Mouse (Mus musculus) spleen, adult 2 months (tissue): ENCODE results near the gene Prkd1.

Experiments
- CTCF ChIP-seq: fragments of 200-500 bp; IDR thresholded peaks from 2 replicates; pipeline ENCODE4 v1.5.1; 2011; ENCODE audit warnings: mild to moderate bottlenecking, inconsistent platforms; ENCODE audit not compliant: insufficient read depth, insufficient read length, insufficient replicate concordance; ENCODE audit errors: extremely low read depth
- POLR2A ChIP-seq: fragments of 200-500 bp; IDR thresholded peaks from 2 replicates; pipeline ENCODE4 v1.6.1; 2011; ENCODE audit warnings: low read depth, low read length, inconsistent platforms

DNA sequence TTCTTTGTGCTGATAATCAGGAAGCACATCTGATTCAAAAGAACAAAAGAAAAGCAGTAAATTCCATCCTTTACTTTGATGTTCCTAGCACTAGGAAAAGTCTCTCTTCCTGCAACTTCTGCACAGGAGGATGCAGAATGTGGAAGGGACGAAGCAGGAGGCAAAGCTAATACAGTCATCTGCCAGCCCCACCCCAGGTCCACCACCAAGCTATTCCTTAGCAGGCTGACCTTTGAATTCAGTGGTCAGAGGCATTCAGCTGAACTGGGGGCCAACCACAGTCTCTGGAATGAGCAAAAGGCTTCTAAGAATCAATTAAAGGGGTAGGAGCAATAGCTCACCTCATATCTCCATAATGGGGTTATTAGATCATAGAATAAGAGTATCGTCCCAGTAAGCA is 140.1 kb downstream of the Prkd1 start:
- TF ChIP-seq POLR2A (no peak), CTCF (no peak)
